In genomic region chrX:20061764-20062480, GRCm38 (mm10) we compare ENCODE assay signal across 14 mouse cellular contexts. TPM values are rescaled to one million over a fixed set of nuclear protein-coding genes. Genes with fewer than 3 reads are reported as not detected.
DNase-seq lines count a peak whose midpoint lies in the region; ATAC-seq and TF ChIP-seq lines count a peak whose summit lies in the region.
"Had no signal": no experiment of that assay in that cellular context is flagged by ENCODE, and none has a peak within 500 bp of the region (broad histone marks: within the 10 kb centered on the region; RNA-seq: fewer than 3 reads in every experiment).

No protein-coding gene starts in this region.

- TF ChIP-seq CTCF in heart, adult 2 months (IDR thresholded peaks at IDR 0.05) = no peak

- intact Hi-C loops in heart, adult 2 months (cut with DNase I) = loop anchor here (10.0 kb wide), 1 partner anchor 363 kb away; the partner anchor contains the start of gene Jade3

- no peak for DNase-seq in heart, adult 2 months
- peak; percentile 27 for DNase-seq in kidney, postnatal 14 days
- DNase-seq in kidney, postnatal 36 days = no peak
- peak; percentile 57 for DNase-seq in NIH3T3 (ENCODE audit: low read depth)
- peak; percentile 32 for DNase-seq in cerebellum, adult 9-11 months
- no peak for DNase-seq in T-cell, adult 2 months (ENCODE audit: low spot score)
- DNase-seq: thymus, postnatal 4 days had no signal

- H3K79me2 ChIP-seq in heart, adult 2 months (replicated peaks; ENCODE audit: control insufficient read depth, insufficient read depth, low read length) = no peaks in the 10 kb centered on the region

- no peaks in the 10 kb centered on the region for H3K36me3 ChIP-seq in heart, embryonic 15.5 days
- H3K36me3 ChIP-seq in heart, adult 2 months (ENCODE audit: control insufficient read depth, insufficient read depth, low read length) = no peaks in the 10 kb centered on the region; the same call in 1 of the 2 replicates
- H3K36me3 ChIP-seq: embryonic facial prominence, embryonic 10.5 days; forebrain, embryonic 10.5 days; stomach, embryonic 15.5 days had no signal

- H3K4me3 ChIP-seq in heart, embryonic 15.5 days = peak overlapping the region; percentile 58; the same call in 1 of the 2 replicates
- no peak overlapping the region; the same call in 1 of the 2 replicates for H3K4me3 ChIP-seq in heart, adult 2 months

- no peak for TF ChIP-seq POLR2A in heart, adult 2 months (IDR thresholded peaks at IDR 0.05; ENCODE audit: insufficient read depth, low read depth, low read length)

- 50% methylated on average over 3 of the region's 3 CpGs for WGBS in heart, embryonic 15.5 days
- WGBS in heart, adult 2 months = 35% methylated on average over 3 of the region's 3 CpGs

- no peaks in the 10 kb centered on the region for H3K9me3 ChIP-seq in heart, embryonic 15.5 days (replicated peaks)
- H3K9me3 ChIP-seq: stomach, embryonic 15.5 days had no signal

- H3K27ac ChIP-seq in heart, embryonic 15.5 days = no peak overlapping the region
- H3K27ac ChIP-seq in heart, adult 2 months = no peak overlapping the region
- H3K27ac ChIP-seq: embryonic facial prominence, embryonic 10.5 days; forebrain, embryonic 10.5 days; liver, embryonic 14.5 days; stomach, embryonic 15.5 days had no signal

- TF ChIP-seq EP300 in heart, adult 2 months (IDR thresholded peaks at IDR 0.05; ENCODE audit: insufficient read depth, low read depth, low read length) = no peak

- 0 out of 2 replicates have a peak, but pooled peaks cover 3% of the 10 kb centered on the region for H3K27me3 ChIP-seq in heart, embryonic 15.5 days
- H3K27me3 ChIP-seq in heart, adult 2 months (ENCODE audit: control insufficient read depth, insufficient read depth, low read length) = no peaks in the 10 kb centered on the region

- H3K9ac ChIP-seq in heart, embryonic 15.5 days = no peak overlapping the region
- no peak overlapping the region; the same call in 1 of the 2 replicates for H3K9ac ChIP-seq in heart, adult 2 months (ENCODE audit: low read depth, low read length)
- H3K9ac ChIP-seq: liver, embryonic 14.5 days; stomach, embryonic 15.5 days had no signal

- H3K4me2 ChIP-seq in heart, embryonic 15.5 days = peak overlapping the region; percentile 27; the same call in 1 of the 2 replicates

- ATAC-seq in heart, embryonic 15.5 days (replicated peaks; ENCODE audit: insufficient number of reproducible peaks, insufficient read depth, low FRiP score, low read depth) = no peak
- no peak for ATAC-seq in CD4-positive, CD25-positive, alpha-beta regulatory T cell, adult 4 months

- no peaks in the 10 kb centered on the region; the same call in 1 of the 2 replicates for H3K4me1 ChIP-seq in heart, embryonic 15.5 days (replicated peaks)
- H3K4me1 ChIP-seq in heart, adult 2 months (ENCODE audit: control insufficient read depth, insufficient read depth, low read length) = peaks cover under 1% of the 10 kb centered on the region

RNA-seq across cellular contexts. Expression of gene Chst7, which starts 2.6 kb away (rescaled TPM):
- 5.9 and 6.2 TPM in 2 replicates for polyA plus RNA-seq in heart, embryonic 15.5 days (2015; fragmentation: Nextera tagmentation; extraction: Ambion mirVana)
- total RNA-seq in heart, adult 2 months (2021) = 1 to 10 TPM; 3.0 to 3.1 TPM
- 3.3 and 3.7 TPM in 2 replicates for polyA plus RNA-seq in heart, adult 2 months (2012; rRNA removed)
- polyA plus RNA-seq in CD4-positive, CD25-positive, alpha-beta regulatory T cell, adult 4 months (2017; shearing (Covaris generic)) = under 1 TPM in 1 of 2 experiments, not detected in 1; 0.27 TPM
- total RNA-seq: hematopoietic stem cell, adult 5-6 weeks had no signal

Comparison
In these comparisons a context has a peak if more than half of its experiments do, and no peak if none do; other contexts are left out.
1. DNase-seq: peak in kidney, postnatal 14 days (single experiment), NIH3T3 (single experiment) and cerebellum, adult 9-11 months (single experiment); none in heart, adult 2 months (0 of 2), kidney, postnatal 36 days (0 of 2) and T-cell, adult 2 months (single experiment).